Mouse (Mus musculus): ENCODE data around the gene Syce2. TPM values are rescaled to one million over a fixed set of nuclear protein-coding genes. Genes with fewer than 3 reads are reported as not detected.

The Syce2 gene
- polyA plus RNA-seq, 1 experiment from 2014 or later = 25.2 TPM

DNA sequence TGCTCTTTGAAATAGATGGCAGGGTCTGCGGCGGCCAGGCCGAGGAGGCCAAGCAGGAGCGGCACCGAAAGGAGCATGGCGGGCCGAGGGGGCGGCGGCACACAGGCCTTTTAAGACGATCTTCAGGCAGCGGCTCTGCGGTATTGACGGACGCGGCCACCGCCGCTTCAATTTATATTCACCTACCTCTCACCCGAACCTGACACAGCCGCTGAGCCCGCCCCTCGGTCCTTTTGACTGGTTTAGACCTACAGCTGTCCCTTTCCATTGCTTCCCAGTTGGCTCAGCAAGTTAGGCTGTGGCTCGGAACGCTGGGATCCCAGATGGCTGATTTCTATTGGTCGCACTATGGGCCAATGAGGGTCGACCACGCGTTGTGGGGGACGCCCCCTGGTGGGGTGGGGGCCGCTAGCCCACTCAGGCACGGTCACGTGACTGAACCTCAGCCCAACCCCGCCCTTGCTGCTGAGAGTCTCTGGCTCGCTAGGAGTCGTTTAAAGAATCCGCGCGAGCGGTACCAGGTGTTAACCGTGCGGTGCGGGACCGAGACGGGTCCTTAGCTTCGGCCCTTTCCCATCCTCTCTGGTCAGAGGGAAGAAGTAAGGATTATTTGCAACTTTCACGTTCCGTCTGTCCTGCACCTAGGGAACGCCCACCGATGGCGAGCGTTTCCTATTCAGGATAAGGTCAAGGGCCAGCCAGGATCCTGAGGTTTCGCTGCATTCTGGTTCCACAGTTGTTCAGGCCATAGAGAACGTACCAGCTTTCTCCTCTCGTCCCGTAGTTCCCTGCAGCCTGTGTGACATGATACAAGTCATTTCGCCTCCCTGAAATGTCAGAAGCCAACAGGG is 25.0 kb upstream of the Syce2 start, which contains the start of gene Calr:
Gene Calr, minus strand, starts transcription at position 213 of the 851 bp plus-strand sequence.
- peaks cover 38% of the 10 kb centered on the region for H3K36me3 ChIP-seq (ENCODE audit: control insufficient read depth, insufficient read depth, low read length)
- H3K27me3 ChIP-seq (ENCODE audit: control insufficient read depth, insufficient read depth, low read length) = no peaks in the 10 kb centered on the region
- WGBS = under 1% methylated on average over 55 of the region's 55 CpGs
- H3K9ac ChIP-seq (ENCODE audit: low read length) = peak within 1 kb of the TSS; percentile 97
- H3K4me1 ChIP-seq (ENCODE audit: control insufficient read depth in 2 of 2, insufficient read depth in 2 of 2, low read length in 2 of 2) = peaks cover 12 to 28% of the 10 kb centered on the region in 2 experiments
- peak within 1 kb of the TSS; percentile 92 to 98 for H3K4me3 ChIP-seq (ENCODE audit: control insufficient read depth in 1 of 2, insufficient read depth in 1 of 2, low read depth in 1 of 2, low read length in 2 of 2)
- no peaks in the 10 kb centered on the region for H3K9me3 ChIP-seq (ENCODE audit: control insufficient read depth, low read length)
- peak within 1 kb of the TSS; percentile 81 for H3K4me2 ChIP-seq (ENCODE audit: low read length)
- ATAC-seq (ENCODE audit: insufficient number of reproducible peaks, insufficient read depth, low FRiP score, low read depth) = peak; percentile 99
- peak within 1 kb of the TSS; percentile 86 to 89 for H3K27ac ChIP-seq (replicated peaks in 1 of 2; ENCODE audit: control insufficient read depth in 1 of 2, insufficient read depth in 1 of 2, low read depth in 2 of 2, low read length in 2 of 2)

DNA sequence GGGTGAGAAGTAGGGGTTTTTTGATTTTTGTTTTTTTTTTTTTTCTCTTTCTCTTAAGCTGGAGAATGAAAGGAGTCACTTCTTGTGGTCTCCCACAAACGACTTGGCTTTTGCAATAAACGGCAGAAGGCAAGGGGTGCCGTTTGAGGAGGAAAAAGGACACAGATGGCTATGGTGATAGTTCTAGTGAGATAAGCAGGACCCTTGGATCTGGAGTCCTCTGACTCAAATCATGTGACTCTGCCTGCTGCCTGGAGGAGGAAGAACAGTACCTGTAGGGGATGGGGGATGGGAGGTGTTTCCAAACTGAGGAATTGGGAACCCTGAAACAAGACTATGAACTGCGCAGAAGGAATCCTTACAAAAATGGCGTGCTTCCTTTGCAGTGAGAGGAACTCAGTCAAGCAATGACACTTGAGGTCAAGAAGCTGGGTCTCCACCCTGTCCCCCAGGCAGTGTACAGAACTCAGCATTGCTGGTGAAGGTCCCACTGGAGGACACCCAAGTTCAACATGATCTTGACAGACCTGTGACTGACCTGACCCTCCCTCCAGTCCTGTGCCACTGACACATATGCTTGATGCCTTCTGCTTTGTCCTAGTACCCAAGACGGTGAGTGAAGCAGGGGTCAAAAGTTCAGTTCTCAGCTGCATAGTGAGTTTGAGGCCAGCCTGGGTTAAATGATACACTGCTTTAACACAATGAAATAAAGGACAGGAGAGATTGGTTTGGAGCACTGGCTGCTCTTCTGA is 24.1 kb upstream of the Syce2 start:
- WGBS = 30% methylated on average over 6 of the region's 6 CpGs
- peak overlapping the region; percentile 80 for H3K4me2 ChIP-seq (ENCODE audit: low read length)
- H3K27me3 ChIP-seq (ENCODE audit: control insufficient read depth, insufficient read depth, low read length) = no peaks in the 10 kb centered on the region
- H3K27ac ChIP-seq (replicated peaks in 1 of 2; ENCODE audit: control insufficient read depth in 1 of 2, insufficient read depth in 1 of 2, low read depth in 2 of 2, low read length in 2 of 2) = peak overlapping the region; percentile 86 to 89
- H3K4me1 ChIP-seq (ENCODE audit: control insufficient read depth in 2 of 2, insufficient read depth in 2 of 2, low read length in 2 of 2) = peaks cover 12 to 28% of the 10 kb centered on the region in 2 experiments
- H3K9ac ChIP-seq (ENCODE audit: low read length) = peak overlapping the region; percentile 83
- H3K4me3 ChIP-seq (ENCODE audit: control insufficient read depth in 1 of 2, insufficient read depth in 1 of 2, low read depth in 1 of 2, low read length in 2 of 2) = peak overlapping the region in 1 of 2 experiments; percentile 55; a peak in 2 of 4 replicates
- peaks cover 29% of the 10 kb centered on the region for H3K36me3 ChIP-seq (ENCODE audit: control insufficient read depth, insufficient read depth, low read length)
- no peak for ATAC-seq (ENCODE audit: insufficient number of reproducible peaks, insufficient read depth, low FRiP score, low read depth)
- H3K9me3 ChIP-seq (ENCODE audit: control insufficient read depth, low read length) = no peaks in the 10 kb centered on the region

- H3K4me1 ChIP-seq (ENCODE audit: control insufficient read depth in 2 of 2, insufficient read depth in 2 of 2, low read length in 2 of 2) = peaks cover 2 to 10% of the 10 kb centered on the region in 2 experiments; a peak in 3 of 4 replicates
- no peak for ATAC-seq (ENCODE audit: insufficient number of reproducible peaks, insufficient read depth, low FRiP score, low read depth)
- no peak overlapping the region for H3K27ac ChIP-seq (replicated peaks in 1 of 2; ENCODE audit: control insufficient read depth in 1 of 2, insufficient read depth in 1 of 2, low read depth in 2 of 2, low read length in 2 of 2)
- peak overlapping the region in 1 of 2 experiments; percentile 95; a peak in 2 of 4 replicates for H3K4me3 ChIP-seq (ENCODE audit: control insufficient read depth in 1 of 2, insufficient read depth in 1 of 2, low read depth in 1 of 2, low read length in 2 of 2)
- no peaks in the 10 kb centered on the region for H3K9me3 ChIP-seq (ENCODE audit: control insufficient read depth, low read length)
- H3K4me2 ChIP-seq (ENCODE audit: low read length) = peak overlapping the region; percentile 96; the same call in 1 of the 2 replicates
- 75% methylated on average over 3 of the region's 3 CpGs for WGBS
- no peak overlapping the region for H3K9ac ChIP-seq (ENCODE audit: low read length)
- H3K36me3 ChIP-seq (ENCODE audit: control insufficient read depth, insufficient read depth, low read length) = peaks cover 24% of the 10 kb centered on the region
- H3K27me3 ChIP-seq (ENCODE audit: control insufficient read depth, insufficient read depth, low read length) = no peaks in the 10 kb centered on the region
Observed at GRCm38 (mm10) chr8:84856434-84856833, 15.5 kb upstream of the Syce2 start.

- Histone ChIP-seq H3K36me3 (ENCODE audit: control insufficient read depth, insufficient read depth, low read length) (peaks cover 30% of the 10 kb centered on the region), H3K27ac (replicated peaks in 1 of 2; ENCODE audit: control insufficient read depth in 1 of 2, insufficient read depth in 1 of 2, low read depth in 2 of 2, low read length in 2 of 2) (peak within 1 kb of the TSS; percentile 76 to 81), H3K27me3 (ENCODE audit: control insufficient read depth, insufficient read depth, low read length) (no peaks in the 10 kb centered on the region), H3K9me3 (ENCODE audit: control insufficient read depth, low read length) (no peaks in the 10 kb centered on the region), H3K4me1 (ENCODE audit: control insufficient read depth in 2 of 2, insufficient read depth in 2 of 2, low read length in 2 of 2) (peaks cover 2 to 10% of the 10 kb centered on the region in 2 experiments; a peak in 3 of 4 replicates), H3K9ac (ENCODE audit: low read length) (peak within 1 kb of the TSS; percentile 96), H3K4me3 (ENCODE audit: control insufficient read depth in 1 of 2, insufficient read depth in 1 of 2, low read depth in 1 of 2, low read length in 2 of 2) (peak within 1 kb of the TSS; percentile 94 to 95), H3K4me2 (ENCODE audit: low read length) (peak within 1 kb of the TSS; percentile 96)
- WGBS = under 1% methylated on average over 39 of the region's 39 CpGs
- ATAC-seq (ENCODE audit: insufficient number of reproducible peaks, insufficient read depth, low FRiP score, low read depth) = peak; percentile 80; the same call in 1 of the 2 replicates
Observed at GRCm38 (mm10) chr8:84856864-84857441, 15.0 kb upstream of the Syce2 start, which contains the start of gene Farsa. Gene Farsa (plus strand): TSS chr8:84856989.

GRCm38 (mm10) chr8:84872309-84872965 is 526 bp downstream of the Syce2 start:
- peak overlapping the region; percentile 71 for H3K9ac ChIP-seq (ENCODE audit: low read length)
- ATAC-seq (ENCODE audit: insufficient number of reproducible peaks, insufficient read depth, low FRiP score, low read depth) = peak; percentile 40
- H3K27me3 ChIP-seq (ENCODE audit: control insufficient read depth, insufficient read depth, low read length) = no peaks in the 10 kb centered on the region
- peaks cover 24% of the 10 kb centered on the region for H3K36me3 ChIP-seq (ENCODE audit: control insufficient read depth, insufficient read depth, low read length)
- peak overlapping the region; percentile 96 for H3K4me2 ChIP-seq (ENCODE audit: low read length)
- H3K4me3 ChIP-seq (ENCODE audit: control insufficient read depth in 1 of 2, insufficient read depth in 1 of 2, low read depth in 1 of 2, low read length in 2 of 2) = peak overlapping the region; percentile 46 to 47
- H3K27ac ChIP-seq (replicated peaks in 1 of 2; ENCODE audit: control insufficient read depth in 1 of 2, insufficient read depth in 1 of 2, low read depth in 2 of 2, low read length in 2 of 2) = no peak overlapping the region
- no peaks in the 10 kb centered on the region for H3K9me3 ChIP-seq (ENCODE audit: control insufficient read depth, low read length)
- H3K4me1 ChIP-seq (ENCODE audit: control insufficient read depth in 2 of 2, insufficient read depth in 2 of 2, low read length in 2 of 2) = peaks cover 8 to 9% of the 10 kb centered on the region in 2 experiments; a peak in 2 of 4 replicates
- WGBS = 3% methylated on average over 52 of the region's 54 CpGs

GRCm38 (mm10) chr8:84873016-84873415 is 1.1 kb downstream of the Syce2 start:
- ATAC-seq (ENCODE audit: insufficient number of reproducible peaks, insufficient read depth, low FRiP score, low read depth) = no peak
- no peak overlapping the region for H3K9ac ChIP-seq (ENCODE audit: low read length)
- 81% methylated on average over 4 of the region's 4 CpGs for WGBS

More at GRCm38 (mm10) chr8:84873016-84873415, 1.1 kb downstream of the Syce2 start:
- Histone ChIP-seq H3K27ac (replicated peaks in 1 of 2; ENCODE audit: control insufficient read depth in 1 of 2, insufficient read depth in 1 of 2, low read depth in 2 of 2, low read length in 2 of 2) (no peak overlapping the region), H3K9me3 (ENCODE audit: control insufficient read depth, low read length) (no peaks in the 10 kb centered on the region), H3K4me3 (ENCODE audit: control insufficient read depth in 1 of 2, insufficient read depth in 1 of 2, low read depth in 1 of 2, low read length in 2 of 2) (peak overlapping the region; percentile 46 to 47; a peak in 3 of 4 replicates), H3K4me1 (ENCODE audit: control insufficient read depth in 2 of 2, insufficient read depth in 2 of 2, low read length in 2 of 2) (peaks cover 8 to 9% of the 10 kb centered on the region in 2 experiments; a peak in 2 of 4 replicates), H3K27me3 (ENCODE audit: control insufficient read depth, insufficient read depth, low read length) (no peaks in the 10 kb centered on the region), H3K36me3 (ENCODE audit: control insufficient read depth, insufficient read depth, low read length) (peaks cover 18% of the 10 kb centered on the region), H3K4me2 (ENCODE audit: low read length) (peak overlapping the region; percentile 96)
